In genomic region chr6:17172050-17172449, GRCm38 (mm10) we compare ENCODE assay signal across 8 mouse cellular contexts.
DNase-seq lines count a peak whose midpoint lies in the region; ATAC-seq lines count a peak whose summit lies in the region.

No protein-coding gene starts in this region.

- peak; percentile 10 for DNase-seq in embryo, embryonic 9.5 days (ENCODE audit: extremely low spot score)
- DNase-seq in embryo, embryonic 11 days, result no peak
- no peak for DNase-seq in kidney, adult 18-20 months
- DNase-seq in hindbrain, embryonic 10.5 days (ENCODE audit: low spot score), result no peak

- WGBS in kidney, embryonic 16.5 days, result 56% methylated on average over 1 of the region's 1 CpGs
- 45% methylated on average over 1 of the region's 1 CpGs for WGBS in hindbrain, embryonic 10.5 days
- 15% methylated on average over 1 of the region's 1 CpGs for WGBS in midbrain, embryonic 16.5 days

- 0 out of 2 replicates have a peak, but pooled peaks have one; percentile 10 for ATAC-seq in kidney, embryonic 16.5 days (ENCODE audit: low FRiP score, low TSS enrichment)
- no peak for ATAC-seq in midbrain, embryonic 16.5 days
- ATAC-seq in activated CD4-positive, CD25-positive, alpha-beta regulatory T cell, adult 4 months, result no peak
- no peak for ATAC-seq in granulocyte monocyte progenitor cell, adult 5-6 weeks (replicated peaks; ENCODE audit: poor library complexity, severe bottlenecking)

- H3K9me3 ChIP-seq in kidney, embryonic 16.5 days (ENCODE audit: low read length), result no peaks in the 10 kb centered on the region
- no peaks in the 10 kb centered on the region for H3K9me3 ChIP-seq in hindbrain, embryonic 10.5 days
- H3K9me3 ChIP-seq in midbrain, embryonic 16.5 days (replicated peaks; ENCODE audit: control insufficient read depth, low read length, poor library complexity, severe bottlenecking), result peaks cover 2% of the 10 kb centered on the region; the same call in 1 of the 2 replicates

- H3K27ac ChIP-seq in kidney, embryonic 16.5 days (ENCODE audit: low read length), result peak overlapping the region; percentile 67; the same call in 1 of the 2 replicates
- H3K27ac ChIP-seq in hindbrain, embryonic 10.5 days, result peak overlapping the region; percentile 81
- H3K27ac ChIP-seq in midbrain, embryonic 16.5 days (ENCODE audit: low read length), result peak overlapping the region; percentile 79

- H3K9ac ChIP-seq in kidney, embryonic 16.5 days (replicated peaks; ENCODE audit: low read length), result no peak overlapping the region
- H3K9ac ChIP-seq in midbrain, embryonic 16.5 days (ENCODE audit: low read depth, low read length), result no peak overlapping the region

- H3K4me2 ChIP-seq in kidney, embryonic 16.5 days (replicated peaks; ENCODE audit: low read depth, low read length), result no peak overlapping the region
- H3K4me2 ChIP-seq in midbrain, embryonic 16.5 days (ENCODE audit: low read length), result no peak overlapping the region

- no peaks in the 10 kb centered on the region for H3K36me3 ChIP-seq in kidney, embryonic 16.5 days (ENCODE audit: insufficient read depth, low read length)
- no peaks in the 10 kb centered on the region for H3K36me3 ChIP-seq in hindbrain, embryonic 10.5 days
- H3K36me3 ChIP-seq in midbrain, embryonic 16.5 days (ENCODE audit: control insufficient read depth, insufficient read depth, low read length), result no peaks in the 10 kb centered on the region

- H3K4me3 ChIP-seq in kidney, embryonic 16.5 days (ENCODE audit: low read length), result no peak overlapping the region
- H3K4me3 ChIP-seq in hindbrain, embryonic 10.5 days, result no peak overlapping the region
- H3K4me3 ChIP-seq in midbrain, embryonic 16.5 days (ENCODE audit: low read depth, low read length), result no peak overlapping the region

- no peaks in the 10 kb centered on the region for H3K27me3 ChIP-seq in kidney, embryonic 16.5 days (ENCODE audit: insufficient read depth, low read length)
- no peaks in the 10 kb centered on the region for H3K27me3 ChIP-seq in hindbrain, embryonic 10.5 days (ENCODE audit: insufficient read depth, poor library complexity, severe bottlenecking)
- no peaks in the 10 kb centered on the region for H3K27me3 ChIP-seq in midbrain, embryonic 16.5 days (ENCODE audit: control insufficient read depth, insufficient read depth, low read depth, low read length)

- peaks cover 15% of the 10 kb centered on the region for H3K4me1 ChIP-seq in kidney, embryonic 16.5 days (ENCODE audit: insufficient read depth, low read length)
- peaks cover 27% of the 10 kb centered on the region for H3K4me1 ChIP-seq in hindbrain, embryonic 10.5 days (replicated peaks)
- H3K4me1 ChIP-seq in midbrain, embryonic 16.5 days (ENCODE audit: control insufficient read depth, insufficient read depth, low read length), result peaks cover 22% of the 10 kb centered on the region
